Mouse (Mus musculus) liver, adult (tissue): ENCODE results near the gene Nrxn3.

ENCODE experiments used
- GATA4 ChIP-seq: IDR thresholded peaks from 2 replicates; pipeline ENCODE4 v1.6.1; 2014; ENCODE audit warnings: mild to moderate bottlenecking, low read length; ENCODE audit not compliant: insufficient replicate concordance

Nrxn3 gene

DNA sequence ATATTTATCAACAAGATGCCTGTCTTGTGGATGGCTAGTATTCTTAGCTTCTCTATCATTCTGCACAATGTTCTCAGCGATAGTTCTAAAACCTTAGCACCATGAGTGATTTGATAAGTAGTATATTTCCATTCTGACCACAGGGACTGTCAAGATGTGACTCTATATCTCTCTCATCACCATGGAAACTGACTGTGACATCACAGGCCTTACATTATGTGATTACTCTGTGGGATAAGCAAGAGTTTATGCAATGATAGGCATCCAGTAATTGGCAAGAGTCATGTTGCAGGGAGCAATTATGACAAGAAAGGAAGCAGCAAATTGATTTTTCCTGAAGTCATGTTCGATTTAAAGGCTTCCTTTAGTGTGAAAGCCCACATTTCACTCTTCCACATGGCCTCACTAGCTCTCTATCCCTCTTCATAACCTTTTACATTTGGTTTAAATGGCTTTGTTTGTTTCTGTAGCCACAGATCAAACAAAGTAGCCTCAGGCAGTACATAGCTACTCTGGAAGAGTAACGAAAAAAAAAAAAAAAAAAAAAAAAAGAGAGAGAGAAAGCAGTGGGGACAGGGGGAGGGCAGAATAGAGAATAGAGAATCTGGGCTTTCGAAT lies 532.7 kb downstream of the Nrxn3 start:
- TF ChIP-seq GATA4, result no peak

- no peak for TF ChIP-seq GATA4
Observed at GRCm38 (mm10) chr12:89258879-89259278, 536.2 kb downstream of the Nrxn3 start.

DNA sequence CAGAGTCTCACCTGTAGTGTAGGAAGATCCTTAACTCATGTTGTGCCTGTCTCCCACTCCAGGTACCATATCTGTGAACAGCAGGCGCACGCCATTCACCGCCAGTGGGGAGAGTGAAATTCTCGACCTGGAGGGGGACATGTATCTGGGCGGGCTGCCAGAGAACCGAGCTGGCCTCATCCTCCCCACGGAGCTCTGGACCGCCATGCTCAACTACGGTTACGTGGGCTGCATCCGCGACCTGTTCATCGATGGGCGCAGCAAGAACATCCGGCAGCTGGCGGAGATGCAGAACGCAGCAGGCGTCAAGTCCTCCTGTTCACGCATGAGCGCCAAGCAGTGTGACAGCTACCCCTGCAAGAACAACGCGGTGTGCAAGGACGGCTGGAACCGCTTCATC lies 537.4 kb downstream of the Nrxn3 start:
- no peak for TF ChIP-seq GATA4

- no peak for TF ChIP-seq GATA4
Observed at GRCm38 (mm10) chr12:89262261-89262660, 539.6 kb downstream of the Nrxn3 start.

GRCm38 (mm10) chr12:89282362-89283343 lies 560.0 kb downstream of the Nrxn3 start:
- TF ChIP-seq GATA4, result no peak

DNA sequence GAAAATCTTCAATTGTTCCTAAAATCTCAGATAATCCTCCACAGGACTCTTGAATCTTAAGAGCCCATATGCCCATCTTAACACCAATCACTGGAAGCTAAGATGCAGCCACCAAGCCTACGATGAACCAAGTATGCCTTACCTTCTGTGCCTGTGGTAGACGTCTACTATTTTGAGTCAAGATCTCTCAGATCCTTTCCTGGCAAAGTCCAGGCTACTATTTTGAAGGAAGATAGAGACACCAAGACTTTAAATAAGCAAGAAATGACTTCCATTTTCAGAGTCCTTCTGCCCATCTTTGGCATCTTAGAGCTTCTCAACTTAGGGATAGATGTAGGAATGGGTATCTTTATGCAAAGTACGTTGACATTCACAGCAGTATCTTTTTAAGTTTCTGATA lies 561.7 kb downstream of the Nrxn3 start:
- TF ChIP-seq GATA4, result no peak

DNA sequence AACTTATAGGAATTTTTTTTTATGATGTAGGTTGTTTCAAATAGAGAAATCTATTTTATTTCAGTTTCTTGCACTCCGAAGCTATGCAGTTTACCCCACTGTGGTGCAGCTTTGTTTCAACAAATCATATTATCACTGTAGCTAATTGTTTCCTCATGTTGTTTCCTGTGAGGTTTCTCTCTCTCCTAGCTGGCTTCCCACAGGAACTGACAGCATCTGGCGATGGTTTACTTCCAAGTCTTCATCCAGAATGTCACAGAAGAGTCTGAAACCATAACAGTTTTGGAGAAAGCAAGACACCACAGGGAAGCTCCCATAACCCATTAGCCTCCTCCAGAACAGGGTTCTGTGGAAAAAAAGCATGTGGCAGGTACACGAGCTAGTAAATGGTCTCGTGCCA lies 564.4 kb downstream of the Nrxn3 start:
- TF ChIP-seq GATA4, result no peak

GRCm38 (mm10) chr12:89289589-89290274 lies 567.1 kb downstream of the Nrxn3 start:
- no peak for TF ChIP-seq GATA4

- no peak for TF ChIP-seq GATA4
Observed at GRCm38 (mm10) chr12:89290736-89291574, 568.3 kb downstream of the Nrxn3 start.

GRCm38 (mm10) chr12:89302011-89302410 lies 579.3 kb downstream of the Nrxn3 start:
- TF ChIP-seq GATA4, result no peak

DNA sequence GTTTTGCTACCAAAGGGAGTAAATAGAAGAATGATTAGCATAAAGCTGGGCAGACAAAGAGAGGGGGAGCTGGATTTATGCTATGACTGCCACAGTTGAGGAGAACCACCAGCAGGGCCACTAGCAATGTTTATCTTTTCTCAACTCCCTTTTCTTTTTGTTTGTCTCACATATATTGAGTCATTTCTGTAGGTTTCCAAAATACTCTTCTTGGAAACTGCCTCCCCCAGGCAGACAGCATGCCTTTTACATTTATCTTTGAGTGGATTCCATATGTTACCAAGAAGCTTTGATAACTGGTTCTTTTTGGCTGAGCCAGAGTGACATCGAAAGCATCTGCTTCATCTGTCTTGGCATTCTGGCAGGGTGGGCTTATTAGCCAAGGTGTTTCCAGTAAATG lies 587.5 kb downstream of the Nrxn3 start:
- TF ChIP-seq GATA4, result no peak

GRCm38 (mm10) chr12:89312586-89312985 lies 589.9 kb downstream of the Nrxn3 start:
- TF ChIP-seq GATA4, result no peak

DNA sequence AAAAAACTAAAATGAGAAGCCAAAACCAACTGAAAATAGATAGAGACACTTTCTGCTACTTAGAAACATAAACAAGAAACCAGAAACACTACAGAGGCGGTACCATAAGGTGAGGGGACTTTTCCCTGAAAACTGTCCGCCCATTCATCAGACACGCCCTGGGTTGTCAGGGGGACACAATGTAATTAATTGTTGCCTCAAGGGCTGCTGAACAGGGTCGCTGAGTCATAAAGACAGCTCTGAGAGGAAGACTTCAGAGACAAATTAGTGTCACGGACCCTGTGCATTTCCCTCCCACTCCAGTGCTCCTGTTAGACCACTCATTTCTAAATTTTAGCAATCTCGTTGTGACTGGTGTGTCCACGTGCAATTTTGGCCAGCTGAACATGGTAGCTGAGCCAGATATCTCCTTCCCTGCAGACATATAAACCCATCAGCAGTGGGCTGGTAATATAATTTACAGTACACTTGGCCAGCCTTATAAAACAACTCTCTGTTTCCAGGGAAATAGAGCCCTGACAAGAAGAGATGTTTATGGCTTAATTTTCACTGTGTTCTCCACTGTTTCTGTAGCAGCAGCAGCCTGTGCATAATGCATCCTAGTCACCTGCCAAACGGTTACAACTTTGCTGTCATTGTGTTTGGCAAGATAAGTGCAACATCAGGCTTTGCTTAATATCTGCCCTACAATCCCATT lies 603.3 kb downstream of the Nrxn3 start:
- TF ChIP-seq GATA4, result no peak
